Mouse (Mus musculus): ENCODE data around the gene Ubr2. TPM values are rescaled to one million over a fixed set of nuclear protein-coding genes. Genes with fewer than 3 reads are reported as not detected.

Ubr2 gene
- total and polyA plus RNA-seq, 3 experiments = 15.3 to 353 (median 33.8) TPM

GRCm38 (mm10) chr17:47034536-47034935, 24.2 kb upstream of the Ubr2 start:
- TF ChIP-seq TCF12 (IDR thresholded peaks at IDR 0.05; ENCODE audit: low read depth, low read length) (no peak), POLR2AphosphoS5 (IDR thresholded peaks at IDR 0.05; ENCODE audit: borderline replicate concordance, low read depth, low read length) (peak; percentile 80; the same call in 1 of the 2 replicates)
- H3K27ac ChIP-seq (ENCODE audit: control insufficient read depth, low read depth, low read length) = no peak overlapping the region
- no peaks in the 10 kb centered on the region for H3K79me2 ChIP-seq (ENCODE audit: control insufficient read depth, insufficient read depth, low read length, poor library complexity)
- H3K36me3 ChIP-seq (ENCODE audit: control insufficient read depth in 1 of 2, insufficient read depth in 2 of 2, low read length in 2 of 2) = peaks cover 0 to 3% of the 10 kb centered on the region in 2 experiments; a peak in 1 of 4 replicates
- no peak overlapping the region for H3K4me3 ChIP-seq (ENCODE audit: control insufficient read depth in 1 of 2, insufficient read depth in 1 of 2, low read depth in 2 of 2, low read length in 2 of 2)
- DNase-seq (ENCODE audit: low read depth, low spot score) = no peak
- 0 out of 4 replicates have a peak, but pooled peaks cover 0 to 3% of the 10 kb centered on the region in 2 experiments for H3K4me1 ChIP-seq (ENCODE audit: control insufficient read depth in 1 of 2, insufficient read depth in 2 of 2, low read length in 2 of 2)
- peaks cover 4 to 13% of the 10 kb centered on the region in 2 experiments for H3K27me3 ChIP-seq (ENCODE audit: control insufficient read depth in 1 of 2, insufficient read depth in 2 of 2, low read length in 2 of 2)
- no peak overlapping the region for H3K9ac ChIP-seq (ENCODE audit: control insufficient read depth, low read depth, low read length, poor library complexity, severe bottlenecking)
- no peaks in the 10 kb centered on the region for H3K9me3 ChIP-seq (replicated peaks; ENCODE audit: insufficient read depth, low read length)

- Histone ChIP-seq H3K9ac (ENCODE audit: control insufficient read depth, low read depth, low read length, poor library complexity, severe bottlenecking) (no peak overlapping the region; the same call in 1 of the 2 replicates), H3K27me3 (ENCODE audit: control insufficient read depth in 1 of 2, insufficient read depth in 2 of 2, low read length in 2 of 2) (peaks cover 4 to 14% of the 10 kb centered on the region in 2 experiments), H3K9me3 (replicated peaks; ENCODE audit: insufficient read depth, low read length) (no peaks in the 10 kb centered on the region), H3K27ac (ENCODE audit: control insufficient read depth, low read depth, low read length) (no peak overlapping the region), H3K4me3 (ENCODE audit: control insufficient read depth in 1 of 2, insufficient read depth in 1 of 2, low read depth in 2 of 2, low read length in 2 of 2) (no peak overlapping the region), H3K36me3 (ENCODE audit: control insufficient read depth in 1 of 2, insufficient read depth in 2 of 2, low read length in 2 of 2) (peaks cover 0 to 3% of the 10 kb centered on the region in 2 experiments; a peak in 1 of 4 replicates), H3K4me1 (ENCODE audit: control insufficient read depth in 1 of 2, insufficient read depth in 2 of 2, low read length in 2 of 2) (no peaks in the 10 kb centered on the region), H3K79me2 (ENCODE audit: control insufficient read depth, insufficient read depth, low read length, poor library complexity) (no peaks in the 10 kb centered on the region)
- peak; percentile 82 for TF ChIP-seq SMC3 (IDR thresholded peaks at IDR 0.05; ENCODE audit: low read depth, low read length)
- TF ChIP-seq ZC3H11A (IDR thresholded peaks at IDR 0.05; ENCODE audit: low read depth, low read length) = peak; percentile 86
- TF ChIP-seq MAX (IDR thresholded peaks at IDR 0.05; ENCODE audit: low read length) = peak; percentile 88
- peak; percentile 93 for TF ChIP-seq MXI1 (IDR thresholded peaks at IDR 0.05; ENCODE audit: low read depth, low read length)
- peak; percentile 79 for TF ChIP-seq USF1 (IDR thresholded peaks at IDR 0.05; ENCODE audit: low read depth, low read length)
- peak; percentile 99 for TF ChIP-seq MYC (IDR thresholded peaks at IDR 0.05; ENCODE audit: low read depth, low read length)
- TF ChIP-seq ELF1 (IDR thresholded peaks at IDR 0.05; ENCODE audit: low read depth, low read length) = no peak
- no peak for TF ChIP-seq TCF12 (IDR thresholded peaks at IDR 0.05; ENCODE audit: low read depth, low read length)
- TF ChIP-seq RAD21 (IDR thresholded peaks at IDR 0.05; ENCODE audit: low read depth, low read length) = peak; percentile 91
- TF ChIP-seq SIN3A (IDR thresholded peaks at IDR 0.05; ENCODE audit: low read length) = peak; percentile 73; the same call in 1 of the 2 replicates
- peak; percentile 84 to 90 (median 89) for TF ChIP-seq CTCF (IDR thresholded peaks at IDR 0.05 in 2 of 3, conservative IDR thresholded peaks at IDR 0.05 in 1 of 3; ENCODE audit: control insufficient read depth in 1 of 3, insufficient read depth in 1 of 3, low read depth in 2 of 3, low read length in 3 of 3, poor library complexity in 1 of 3, severe bottlenecking in 1 of 3)
- TF ChIP-seq MYB (IDR thresholded peaks at IDR 0.05; ENCODE audit: low read depth, low read length) = no peak
- DNase-seq (ENCODE audit: low read depth, low spot score) = peak; percentile 78
These were observed 23.3 kb upstream of the Ubr2 start for GRCm38 (mm10) chr17:47033643-47034042.

GRCm38 (mm10) chr17:47024805-47025204, 14.4 kb upstream of the Ubr2 start:
- Histone ChIP-seq H3K9me3 (replicated peaks; ENCODE audit: insufficient read depth, low read length) (no peaks in the 10 kb centered on the region), H3K4me3 (ENCODE audit: control insufficient read depth in 1 of 2, insufficient read depth in 1 of 2, low read depth in 2 of 2, low read length in 2 of 2) (no peak overlapping the region), H3K27ac (ENCODE audit: control insufficient read depth, low read depth, low read length) (no peak overlapping the region), H3K36me3 (ENCODE audit: control insufficient read depth in 1 of 2, insufficient read depth in 2 of 2, low read length in 2 of 2) (peaks cover 0 to 6% of the 10 kb centered on the region in 2 experiments; a peak in 2 of 4 replicates), H3K79me2 (ENCODE audit: control insufficient read depth, insufficient read depth, low read length, poor library complexity) (no peaks in the 10 kb centered on the region), H3K9ac (ENCODE audit: control insufficient read depth, low read depth, low read length, poor library complexity, severe bottlenecking) (no peak overlapping the region), H3K4me1 (ENCODE audit: control insufficient read depth in 1 of 2, insufficient read depth in 2 of 2, low read length in 2 of 2) (peaks cover 0 to 6% of the 10 kb centered on the region in 2 experiments; a peak in 2 of 4 replicates), H3K27me3 (ENCODE audit: control insufficient read depth in 1 of 2, insufficient read depth in 2 of 2, low read length in 2 of 2) (peaks cover 6 to 8% of the 10 kb centered on the region in 2 experiments)
- no peak for DNase-seq (ENCODE audit: low read depth, low spot score)
- TF ChIP-seq MAFK (IDR thresholded peaks at IDR 0.05; ENCODE audit: borderline replicate concordance, low read depth, low read length) (no peak), SMC3 (IDR thresholded peaks at IDR 0.05; ENCODE audit: low read depth, low read length) (no peak), JUND (IDR thresholded peaks at IDR 0.05; ENCODE audit: low read depth, low read length) (no peak), GABPA (IDR thresholded peaks at IDR 0.05; ENCODE audit: low read depth, low read length) (no peak), MEF2A (IDR thresholded peaks at IDR 0.05; ENCODE audit: extremely low read depth, insufficient replicate concordance, low read depth, low read length, poor library complexity, severe bottlenecking) (no peak), TBP (IDR thresholded peaks at IDR 0.05; ENCODE audit: low read depth, low read length) (no peak), KAT2A (conservative IDR thresholded peaks at IDR 0.05; ENCODE audit: low read depth, low read length) (no peak), MYC (IDR thresholded peaks at IDR 0.05; ENCODE audit: low read depth, low read length) (no peak), CHD2 (IDR thresholded peaks at IDR 0.05; ENCODE audit: low read length) (no peak), ELF1 (IDR thresholded peaks at IDR 0.05; ENCODE audit: low read depth, low read length) (no peak)

Data from MEL (cell line).